Mouse (Mus musculus): Measurements from ENCODE around the gene Tesk2. TPM values are rescaled to one million over a fixed set of nuclear protein-coding genes. Genes with fewer than 3 reads are reported as not detected.
A peak's percentile ranks its signal among the peaks of the same experiment; 100 is the strongest.
"Not testable (repeated sequence)": the region's sequence is repeated elsewhere in the genome, so short reads cannot be mapped to it uniquely, and the experiment has no call there.

Tesk2 gene
- polyA plus RNA-seq, 1 experiment from 2014 or later: 7.7 TPM

DNA sequence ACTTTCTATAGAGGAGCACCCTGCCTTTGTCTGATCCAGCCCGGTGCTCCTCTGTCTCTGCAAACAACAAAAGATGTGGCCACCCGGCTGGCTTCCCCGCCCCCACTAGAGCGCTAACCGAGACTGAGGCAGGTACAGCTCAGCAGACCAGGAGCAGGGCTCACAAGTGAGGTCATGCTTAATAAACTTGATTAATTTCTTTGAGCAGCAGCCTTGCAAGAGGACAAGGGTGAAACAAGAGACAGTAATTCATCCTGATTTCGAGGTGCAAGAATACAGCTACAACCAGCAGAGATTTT lies 109.3 kb downstream of the Tesk2 start:
- Histone ChIP-seq H3K27me3 (ENCODE audit: control insufficient read depth, insufficient read depth, low read length) (no peaks in the 10 kb centered on the region), H3K27ac (ENCODE audit: low read depth, low read length) (peak overlapping the region; percentile 73), H3K4me2 (replicated peaks; ENCODE audit: low read depth, low read length) (no peak overlapping the region), H3K4me1 (replicated peaks; ENCODE audit: control insufficient read depth, insufficient read depth, low read length) (no peaks in the 10 kb centered on the region), H3K9me3 (ENCODE audit: control insufficient read depth, low read length) (no peaks in the 10 kb centered on the region), H3K4me3 (ENCODE audit: low read depth, low read length) (no peak overlapping the region), H3K36me3 (ENCODE audit: control insufficient read depth, insufficient read depth, low read length) (no peaks in the 10 kb centered on the region), H3K9ac (ENCODE audit: low read depth, low read length) (0 out of 2 replicates have a peak overlapping the region, but pooled peaks have one; percentile 38)
- ATAC-seq (ENCODE audit: low FRiP score) (peak; percentile 83), DNase-seq (ENCODE audit: low spot score) (peak; percentile 64)
- 11% methylated on average over 6 of the region's 6 CpGs for whole genome bisulfite sequencing

DNA sequence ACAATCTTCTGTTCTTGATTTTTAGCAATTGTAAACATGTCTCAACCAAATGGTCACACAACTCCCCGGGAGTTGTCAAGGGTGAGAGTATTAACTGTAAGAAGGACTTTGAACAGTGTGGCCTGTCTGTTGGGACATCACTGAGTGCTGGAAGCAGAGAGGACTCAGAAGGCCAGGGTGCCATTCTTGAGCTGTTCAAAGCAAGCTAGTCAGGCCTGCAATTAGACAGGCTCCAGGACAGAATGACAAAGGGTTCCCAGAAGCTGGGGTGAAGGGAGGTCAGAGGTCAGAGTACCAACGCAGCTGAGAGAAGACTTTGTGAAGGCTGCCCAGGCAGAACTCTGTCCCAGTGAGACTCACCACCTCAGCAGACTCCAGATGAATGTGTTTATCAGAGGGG lies 118.3 kb downstream of the Tesk2 start:
- H3K27me3 ChIP-seq (ENCODE audit: control insufficient read depth, insufficient read depth, low read length): no peaks in the 10 kb centered on the region
- H3K4me2 ChIP-seq (replicated peaks; ENCODE audit: low read depth, low read length): no peak overlapping the region
- H3K4me3 ChIP-seq (ENCODE audit: low read depth, low read length): no peak overlapping the region
- WGBS: 22% methylated on average over 2 of the region's 2 CpGs
- no peaks in the 10 kb centered on the region for H3K4me1 ChIP-seq (replicated peaks; ENCODE audit: control insufficient read depth, insufficient read depth, low read length)
- H3K9me3 ChIP-seq (ENCODE audit: control insufficient read depth, low read length): no peaks in the 10 kb centered on the region
- no peak overlapping the region for H3K9ac ChIP-seq (ENCODE audit: low read depth, low read length)
- no peaks in the 10 kb centered on the region for H3K36me3 ChIP-seq (ENCODE audit: control insufficient read depth, insufficient read depth, low read length)
- ATAC-seq (ENCODE audit: low FRiP score): no peak
- DNase-seq (ENCODE audit: low spot score): no peak
- no peak overlapping the region for H3K27ac ChIP-seq (ENCODE audit: low read depth, low read length)

DNA sequence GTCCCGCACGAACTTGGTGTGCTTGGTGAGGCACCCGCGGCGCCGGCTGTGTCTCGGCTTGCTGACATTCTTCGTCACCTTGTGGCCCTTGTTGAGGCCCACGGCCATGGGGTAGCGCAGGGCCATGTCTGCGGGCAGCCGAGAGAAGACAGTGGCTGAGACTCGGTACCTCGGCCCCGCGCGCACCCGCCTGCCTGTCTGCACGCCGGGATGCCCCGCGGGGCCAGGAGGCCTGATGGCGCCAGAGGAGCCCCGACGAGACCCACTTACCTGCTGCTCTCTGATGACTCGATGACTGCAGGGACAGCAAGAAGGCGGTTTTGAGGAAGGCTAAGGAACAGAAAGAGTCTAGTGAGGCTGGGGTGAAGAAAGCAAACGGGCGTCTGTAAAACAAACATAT lies 119.3 kb downstream of the Tesk2 start:
- H3K4me1 ChIP-seq (replicated peaks; ENCODE audit: control insufficient read depth, insufficient read depth, low read length); DNase-seq (ENCODE audit: low spot score); ATAC-seq (ENCODE audit: low FRiP score); H3K4me3 ChIP-seq (ENCODE audit: low read depth, low read length); H3K9ac ChIP-seq (ENCODE audit: low read depth, low read length); H3K36me3 ChIP-seq (ENCODE audit: control insufficient read depth, insufficient read depth, low read length); H3K9me3 ChIP-seq (ENCODE audit: control insufficient read depth, low read length); H3K27ac ChIP-seq (ENCODE audit: low read depth, low read length); H3K4me2 ChIP-seq (replicated peaks; ENCODE audit: low read depth, low read length); H3K27me3 ChIP-seq (ENCODE audit: control insufficient read depth, insufficient read depth, low read length): not testable (repeated sequence)
- 31% methylated on average over 20 of the region's 29 CpGs for WGBS

DNA sequence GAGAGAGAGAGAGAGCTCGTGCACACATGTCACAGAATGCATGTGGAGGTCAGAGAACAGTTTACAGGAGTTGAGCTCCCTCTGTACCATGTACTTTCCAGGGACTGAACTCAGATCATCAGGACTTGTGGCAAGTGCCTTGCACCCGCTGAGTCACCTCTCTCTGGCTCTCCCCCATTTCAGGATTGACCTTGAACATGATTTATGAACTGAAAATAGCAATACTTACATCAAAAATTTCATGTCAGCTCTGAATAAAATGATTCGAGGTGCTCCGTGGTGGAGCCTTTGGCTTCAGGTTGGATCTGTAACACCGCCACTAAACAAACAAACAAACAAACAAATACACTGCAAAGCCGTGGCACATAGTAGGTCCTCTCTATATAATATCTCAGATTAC lies 120.1 kb downstream of the Tesk2 start:
- Histone ChIP-seq H3K9me3 (ENCODE audit: control insufficient read depth, low read length) (no peaks in the 10 kb centered on the region), H3K9ac (ENCODE audit: low read depth, low read length) (no peak overlapping the region), H3K4me2 (replicated peaks; ENCODE audit: low read depth, low read length) (no peak overlapping the region), H3K36me3 (ENCODE audit: control insufficient read depth, insufficient read depth, low read length) (no peaks in the 10 kb centered on the region), H3K27me3 (ENCODE audit: control insufficient read depth, insufficient read depth, low read length) (no peaks in the 10 kb centered on the region), H3K4me3 (ENCODE audit: low read depth, low read length) (no peak overlapping the region), H3K4me1 (replicated peaks; ENCODE audit: control insufficient read depth, insufficient read depth, low read length) (no peaks in the 10 kb centered on the region), H3K27ac (ENCODE audit: low read depth, low read length) (no peak overlapping the region)
- ATAC-seq (ENCODE audit: low FRiP score): no peak
- WGBS: 89% methylated on average over 6 of the region's 6 CpGs
- no peak for DNase-seq (ENCODE audit: low spot score)

DNA sequence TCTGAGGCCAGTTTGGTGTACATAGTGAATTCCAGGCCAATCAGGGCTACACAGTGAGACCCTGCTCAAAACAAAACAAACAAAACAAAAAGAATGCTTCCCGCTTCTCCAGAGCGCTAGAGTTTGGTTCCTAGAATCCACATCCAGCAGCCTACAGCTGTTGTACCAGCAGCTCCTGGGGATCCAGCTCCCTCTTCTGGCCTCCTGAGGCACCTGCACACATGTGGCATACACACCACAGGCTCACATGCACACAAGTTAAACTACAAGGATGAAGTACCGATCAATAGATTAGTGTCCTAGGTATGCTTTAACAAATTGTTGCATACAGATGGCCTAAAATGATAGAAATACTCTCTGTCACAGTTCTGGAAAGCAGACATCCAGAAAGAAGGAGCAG lies 123.6 kb downstream of the Tesk2 start:
- DNase-seq (ENCODE audit: low spot score) (no peak), ATAC-seq (ENCODE audit: low FRiP score) (no peak)
- WGBS: 96% methylated on average over 3 of the region's 3 CpGs
- Histone ChIP-seq H3K9me3 (ENCODE audit: control insufficient read depth, low read length) (no peaks in the 10 kb centered on the region), H3K4me1 (replicated peaks; ENCODE audit: control insufficient read depth, insufficient read depth, low read length) (no peaks in the 10 kb centered on the region), H3K4me2 (replicated peaks; ENCODE audit: low read depth, low read length) (no peak overlapping the region), H3K36me3 (ENCODE audit: control insufficient read depth, insufficient read depth, low read length) (no peaks in the 10 kb centered on the region), H3K27ac (ENCODE audit: low read depth, low read length) (no peak overlapping the region), H3K4me3 (ENCODE audit: low read depth, low read length) (no peak overlapping the region), H3K27me3 (ENCODE audit: control insufficient read depth, insufficient read depth, low read length) (no peaks in the 10 kb centered on the region), H3K9ac (ENCODE audit: low read depth, low read length) (no peak overlapping the region)

DNA sequence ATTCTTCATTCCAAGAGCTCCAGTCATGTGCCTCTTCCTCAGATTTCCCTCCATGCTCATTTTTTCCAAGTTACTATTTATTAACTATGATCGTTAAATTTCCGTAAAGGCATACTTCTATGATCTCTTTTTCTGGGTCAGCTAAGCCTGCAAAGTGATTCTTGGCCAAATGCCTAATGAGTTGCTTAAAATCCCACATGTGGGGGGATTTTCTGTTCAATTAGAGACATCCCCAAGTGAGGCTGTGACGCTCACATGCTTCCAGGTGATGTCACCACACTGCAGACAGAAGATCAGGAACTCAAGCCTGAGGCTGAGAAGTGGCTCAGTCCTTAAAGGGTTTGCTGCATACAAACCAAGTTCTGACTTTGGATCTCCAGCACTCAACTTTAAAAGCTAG lies 129.2 kb downstream of the Tesk2 start:
- Histone ChIP-seq H3K4me1 (replicated peaks; ENCODE audit: control insufficient read depth, insufficient read depth, low read length) (no peaks in the 10 kb centered on the region), H3K27ac (ENCODE audit: low read depth, low read length) (no peak overlapping the region), H3K27me3 (ENCODE audit: control insufficient read depth, insufficient read depth, low read length) (no peaks in the 10 kb centered on the region), H3K9me3 (ENCODE audit: control insufficient read depth, low read length) (no peaks in the 10 kb centered on the region), H3K9ac (ENCODE audit: low read depth, low read length) (no peak overlapping the region), H3K4me2 (replicated peaks; ENCODE audit: low read depth, low read length) (no peak overlapping the region), H3K36me3 (ENCODE audit: control insufficient read depth, insufficient read depth, low read length) (no peaks in the 10 kb centered on the region), H3K4me3 (ENCODE audit: low read depth, low read length) (no peak overlapping the region)
- 90% methylated on average over 3 of the region's 3 CpGs for WGBS
- ATAC-seq (ENCODE audit: low FRiP score) (no peak), DNase-seq (ENCODE audit: low spot score) (no peak)

DNA sequence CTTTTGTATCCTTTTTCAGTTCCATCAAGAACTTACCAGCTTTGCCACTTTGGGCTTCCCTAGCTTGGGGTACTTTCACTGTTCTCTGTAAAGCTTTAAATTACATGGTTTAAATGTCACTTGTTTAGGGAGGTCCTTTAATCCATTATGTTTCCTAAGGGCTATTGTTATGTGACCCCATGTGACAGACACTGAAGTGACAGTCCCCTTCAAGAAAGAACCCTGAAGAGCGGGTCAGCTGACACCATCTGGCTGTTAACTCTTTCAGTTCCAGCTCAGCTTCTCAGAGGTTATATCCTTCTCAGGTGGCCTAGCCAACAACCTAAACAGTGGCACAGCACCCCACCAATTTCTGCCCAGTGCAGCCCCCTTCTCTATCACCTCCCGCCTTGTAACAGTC lies 133.5 kb downstream of the Tesk2 start:
- ATAC-seq (ENCODE audit: low FRiP score) (peak; percentile 43; the same call in 1 of the 2 replicates), DNase-seq (ENCODE audit: low spot score) (peak; percentile 44)
- Histone ChIP-seq H3K27me3 (ENCODE audit: control insufficient read depth, insufficient read depth, low read length) (no peaks in the 10 kb centered on the region), H3K9ac (ENCODE audit: low read depth, low read length) (no peak overlapping the region), H3K27ac (ENCODE audit: low read depth, low read length) (no peak overlapping the region), H3K36me3 (ENCODE audit: control insufficient read depth, insufficient read depth, low read length) (no peaks in the 10 kb centered on the region), H3K4me1 (replicated peaks; ENCODE audit: control insufficient read depth, insufficient read depth, low read length) (no peaks in the 10 kb centered on the region), H3K4me3 (ENCODE audit: low read depth, low read length) (no peak overlapping the region), H3K4me2 (replicated peaks; ENCODE audit: low read depth, low read length) (no peak overlapping the region), H3K9me3 (ENCODE audit: control insufficient read depth, low read length) (no peaks in the 10 kb centered on the region)
- 10% methylated on average over 2 of the region's 2 CpGs for WGBS

Other genes with a start within 250 kb of the Tesk2 start
- gene Ipp, start 213.4 kb upstream of the Tesk2 start, polyA plus RNA-seq (2014; fragmentation: Nextera tagmentation; extraction: Ambion mirVana): 5.5 and 5.6 TPM in 2 replicates
- 34.5 and 38.1 TPM in 2 replicates for gene Tmem69, start 165.0 kb upstream of the Tesk2 start, polyA plus RNA-seq (2014; fragmentation: Nextera tagmentation; extraction: Ambion mirVana)
- gene Gpbp1l1, start 163.3 kb upstream of the Tesk2 start, polyA plus RNA-seq (2014; fragmentation: Nextera tagmentation; extraction: Ambion mirVana): 35.9 and 36.0 TPM in 2 replicates
- gene Ccdc17, start 124.3 kb upstream of the Tesk2 start, polyA plus RNA-seq (2014; fragmentation: Nextera tagmentation; extraction: Ambion mirVana): 2.8 and 2.9 TPM in 2 replicates
- 270 and 283 TPM in 2 replicates for gene Nasp, start 93.0 kb upstream of the Tesk2 start, polyA plus RNA-seq (2014; fragmentation: Nextera tagmentation; extraction: Ambion mirVana)
- 600 and 609 TPM in 2 replicates for gene Akr1a1, start 69.3 kb upstream of the Tesk2 start, polyA plus RNA-seq (2014; fragmentation: Nextera tagmentation; extraction: Ambion mirVana)
- 985 and 989 TPM in 2 replicates for gene Prdx1, start 35.4 kb upstream of the Tesk2 start, polyA plus RNA-seq (2014; fragmentation: Nextera tagmentation; extraction: Ambion mirVana)
- gene Mmachc, start 12.5 kb upstream of the Tesk2 start, polyA plus RNA-seq (2014; fragmentation: Nextera tagmentation; extraction: Ambion mirVana): 23.3 and 30.9 TPM in 2 replicates
- 28.5 and 34.1 TPM in 2 replicates for gene Ccdc163, start 12.4 kb upstream of the Tesk2 start, polyA plus RNA-seq (2014; fragmentation: Nextera tagmentation; extraction: Ambion mirVana)
- 33.4 and 34.0 TPM in 2 replicates for gene Toe1, start 86.7 kb downstream of the Tesk2 start, polyA plus RNA-seq (2014; fragmentation: Nextera tagmentation; extraction: Ambion mirVana)
- gene Mutyh, start 86.8 kb downstream of the Tesk2 start, polyA plus RNA-seq (2014; fragmentation: Nextera tagmentation; extraction: Ambion mirVana): 14.4 and 16.6 TPM in 2 replicates
- gene Hpdl, start 100.8 kb downstream of the Tesk2 start, polyA plus RNA-seq (2014; fragmentation: Nextera tagmentation; extraction: Ambion mirVana): 0.63 and 1.0 TPM in 2 replicates
- 9.8 and 10.4 TPM in 2 replicates for gene Zswim5, start 156.4 kb downstream of the Tesk2 start, polyA plus RNA-seq (2014; fragmentation: Nextera tagmentation; extraction: Ambion mirVana)